Mouse (Mus musculus) heart, postnatal 14 days (tissue): ENCODE data around the gene Ifrd2. TPM values are rescaled to one million over a fixed set of nuclear protein-coding genes. Genes with fewer than 3 reads are reported as not detected.

Experiments used
- DNase-seq, 2 experiments: peaks; one replicate each; pipeline ENCODE4 v3.0.0; 2021 to 2022
- intact Hi-C: fragments of 180-260 bp; cut with DNase I; formaldehyde crosslinking; loops from one replicate; pipeline ENCODE4 v1.15.1; 2025
- total RNA-seq, 2 experiments: library from RNA; stranded (reverse); gene quantifications; 2 replicates each; pipeline ENCODE4 v1.2.3; 2021

Ifrd2 gene
- total RNA-seq, 2 experiments from 2014 or later = 36.7 to 47.1 TPM

DNA sequence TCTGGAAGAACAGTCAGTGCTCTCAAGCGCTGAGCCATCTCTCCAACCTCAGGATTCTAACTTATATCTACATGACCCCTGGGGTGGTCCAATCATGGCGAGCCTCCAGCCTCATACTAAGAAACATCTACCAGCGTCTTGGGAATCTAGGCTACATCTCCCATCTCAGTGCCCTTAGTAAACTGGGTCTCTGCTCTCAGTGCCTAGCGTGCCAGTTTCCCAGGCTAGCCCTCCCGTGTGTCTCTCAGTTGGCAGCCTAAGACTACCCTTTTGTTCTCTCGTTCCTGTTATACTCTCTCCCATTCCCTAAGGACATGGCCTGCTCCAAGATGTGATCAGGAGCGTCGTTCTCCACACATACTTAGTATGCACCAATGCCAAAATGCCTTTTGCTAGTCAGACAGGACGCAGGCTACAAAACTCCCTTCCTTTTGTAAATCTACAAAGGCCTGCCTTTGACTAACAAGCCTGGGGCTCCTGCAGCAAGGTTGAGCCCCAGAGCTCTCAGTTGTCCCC is 43.9 kb downstream of the Ifrd2 start:
- intact Hi-C loops = no loop called here
- DNase-seq = no peak

DNA sequence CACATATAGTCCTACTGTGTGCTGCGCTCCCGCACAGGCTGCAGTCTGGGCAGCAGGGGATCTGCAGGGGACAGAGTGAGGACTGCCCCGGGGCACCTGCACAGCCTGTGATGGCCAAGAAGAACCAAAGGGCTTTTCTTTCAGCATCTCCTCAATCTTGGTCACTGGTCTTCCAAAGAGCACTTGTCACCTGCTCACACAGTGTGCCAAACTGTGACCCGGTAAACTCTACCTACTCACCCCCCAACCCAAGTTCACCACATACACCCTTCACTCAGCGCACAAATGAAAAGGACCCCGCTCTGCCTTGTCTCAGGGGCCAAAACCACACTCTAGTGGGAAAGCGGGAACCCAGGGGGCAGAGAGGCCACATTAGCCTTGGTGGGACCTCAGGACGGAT is 44.4 kb downstream of the Ifrd2 start:
- intact Hi-C loops = no loop called here
- DNase-seq = no peak

DNA sequence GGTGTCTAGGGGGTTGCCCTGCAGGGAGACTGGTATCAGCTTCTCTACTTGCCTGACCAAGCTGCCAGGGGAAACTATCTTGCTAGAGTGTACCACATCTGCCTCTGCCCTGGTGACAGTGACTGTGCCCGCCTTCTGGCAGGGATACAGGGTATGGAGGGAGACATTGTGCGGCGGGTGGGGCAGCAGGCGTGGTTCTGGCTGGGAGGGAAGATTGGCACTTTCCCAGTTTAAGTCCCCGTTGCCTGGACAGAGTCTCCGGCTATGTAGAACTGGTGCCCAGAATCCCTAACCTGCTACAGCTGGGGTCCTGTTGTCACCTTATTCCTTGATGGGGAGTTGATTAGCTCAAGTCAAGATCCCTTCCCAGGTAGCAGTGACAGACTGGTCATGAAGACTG is 45.0 kb downstream of the Ifrd2 start:
- peak; percentile 65 to 72 for DNase-seq
- intact Hi-C loops = no loop called here

DNA sequence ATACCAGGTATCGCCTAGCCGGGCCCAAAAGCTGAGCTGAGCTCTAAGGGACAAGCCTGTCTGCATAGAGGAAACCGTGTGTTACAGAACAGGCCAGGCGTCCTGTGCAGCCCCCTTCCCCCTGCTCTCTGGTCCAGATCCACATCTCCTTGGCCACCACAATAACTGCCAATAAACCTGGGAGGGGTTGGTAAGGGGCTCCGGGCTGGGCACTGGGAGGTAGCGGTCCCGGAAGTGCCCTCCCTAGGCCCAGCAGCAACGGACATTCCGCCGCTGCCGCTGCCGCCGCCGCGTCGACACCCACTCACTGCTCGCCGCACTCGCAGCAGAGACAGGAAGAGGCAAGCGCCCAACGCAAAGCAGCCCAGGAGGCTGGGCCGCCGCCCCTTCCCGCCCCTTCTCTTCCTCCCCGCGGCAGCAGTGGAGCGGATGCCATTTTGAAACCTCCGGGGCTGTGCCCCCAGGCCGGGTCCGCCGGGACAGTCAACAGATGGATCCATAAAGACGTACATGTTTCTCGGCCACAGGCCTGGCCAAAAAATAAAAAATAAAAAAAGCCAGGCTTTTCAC is 45.7 kb downstream of the Ifrd2 start:
- DNase-seq = peak; percentile 86 to 87
- intact Hi-C loops = no loop called here

DNA sequence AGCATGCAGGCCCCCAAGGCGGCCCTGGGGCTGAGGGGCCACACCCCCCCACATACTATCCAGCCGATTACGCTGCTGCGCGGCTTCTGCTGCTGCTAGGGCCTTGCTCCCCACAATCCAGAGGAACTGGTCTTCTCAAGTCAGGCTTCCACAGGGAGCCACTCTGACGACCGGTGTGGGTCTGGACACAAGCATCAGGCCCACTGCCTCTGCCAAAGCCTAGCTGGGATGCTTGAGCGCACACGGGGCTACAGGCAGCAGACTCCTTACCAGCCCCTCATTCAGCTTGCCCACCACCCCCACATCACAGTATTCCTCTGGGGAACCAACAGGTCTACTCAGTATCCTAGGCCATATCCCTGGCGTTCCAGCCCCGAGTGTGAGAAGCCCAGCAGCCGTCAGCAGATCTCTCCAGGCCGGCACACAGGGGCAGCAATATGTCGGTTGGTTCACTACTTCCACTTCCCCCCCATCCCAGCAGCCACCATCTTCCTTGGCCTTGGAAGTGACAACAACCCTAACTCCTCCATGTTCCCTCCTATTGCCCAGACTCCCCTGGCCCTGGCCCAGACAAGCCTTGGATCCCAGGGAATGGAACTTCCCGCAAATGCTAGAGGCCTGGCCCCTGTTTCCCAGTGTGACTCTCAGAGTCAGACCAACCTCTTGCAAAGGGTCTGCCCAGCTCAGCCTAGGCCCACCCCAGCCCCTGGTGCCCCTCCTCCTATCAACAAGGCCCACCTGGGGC is 46.4 kb downstream of the Ifrd2 start:
- DNase-seq = peak; percentile 42 to 59
- intact Hi-C loops = no loop called here

DNA sequence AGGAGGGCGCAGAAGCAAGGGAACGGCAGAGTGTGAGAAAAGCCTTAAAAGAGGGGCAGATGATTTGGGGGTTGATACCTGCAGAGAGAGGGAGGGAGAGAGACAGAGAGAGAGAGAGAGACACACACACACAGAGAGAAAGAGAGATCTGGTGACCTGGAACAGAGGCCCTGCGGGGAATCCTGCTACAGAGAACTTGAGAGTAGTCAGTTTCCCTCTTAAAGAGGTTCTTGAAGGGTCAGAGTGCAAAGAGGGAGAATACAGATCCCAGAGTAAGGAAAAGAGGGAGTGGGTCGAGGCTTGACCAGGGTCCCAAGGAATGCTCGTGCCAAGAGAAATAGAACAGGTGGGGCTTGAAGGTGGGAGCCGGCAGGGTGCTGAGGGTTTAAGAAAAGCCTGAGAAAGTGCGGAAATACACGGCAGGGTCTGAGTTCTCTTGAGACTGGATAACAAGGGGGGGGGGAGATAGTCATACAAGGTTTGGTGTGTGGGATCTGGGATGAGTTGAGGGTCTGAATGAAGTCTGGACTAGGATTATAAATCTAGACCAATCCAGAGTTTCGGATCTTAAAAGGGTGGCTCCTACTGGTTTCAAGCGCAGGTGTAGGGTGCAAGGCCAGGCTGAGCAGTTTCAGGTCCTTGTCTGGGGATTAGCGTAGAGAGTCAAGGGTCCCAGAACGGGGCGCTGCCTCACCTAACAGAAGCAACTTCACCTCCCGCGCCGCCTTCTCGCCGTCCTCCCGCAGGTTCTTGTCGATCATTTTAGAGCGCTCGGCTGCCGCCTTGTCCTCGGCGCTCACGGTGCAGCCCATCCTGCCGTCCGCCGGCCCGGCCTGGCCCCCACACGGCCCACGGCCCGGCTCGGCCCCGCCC is 47.2 kb downstream of the Ifrd2 start:
- DNase-seq = no peak
- intact Hi-C loops = no loop called here

DNA sequence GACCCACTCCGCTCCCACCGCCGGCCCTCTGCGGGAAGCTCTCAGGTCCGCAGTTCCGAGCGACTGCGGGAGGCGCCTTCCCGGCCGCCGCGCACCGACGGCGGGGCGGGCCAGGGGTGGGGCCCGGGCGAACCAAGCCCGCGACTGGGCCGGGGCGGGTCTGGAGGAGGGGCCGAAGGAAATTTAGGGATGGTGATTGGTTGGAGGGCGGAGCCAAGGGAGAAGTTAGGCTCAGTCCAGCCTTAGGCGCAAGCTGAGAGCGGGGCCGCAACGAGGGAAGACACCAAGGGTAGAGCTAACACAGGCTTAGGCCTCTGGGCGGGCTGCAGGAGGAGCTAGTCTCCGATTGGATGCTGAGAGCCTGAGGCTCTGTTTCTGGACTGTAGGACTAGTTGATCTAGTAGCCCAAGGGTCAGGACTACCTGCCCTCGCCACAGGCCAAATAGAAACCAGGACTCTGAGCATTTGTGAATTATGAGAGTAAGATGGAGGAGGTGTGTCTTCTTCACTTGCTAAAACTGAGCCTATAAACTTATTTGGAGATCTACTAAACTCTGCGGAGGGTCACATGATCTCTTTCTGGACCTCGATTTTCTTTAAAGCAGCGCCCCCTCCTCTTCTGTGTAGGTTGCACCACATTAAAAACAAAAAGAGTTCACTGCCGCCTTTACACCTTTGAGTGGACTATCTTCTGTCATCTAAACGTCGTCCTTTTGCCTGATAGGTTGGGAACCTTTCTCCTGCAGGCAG is 48.0 kb downstream of the Ifrd2 start, which contains the start of gene Gnai2:
Gnai2 (minus strand) TSS at position 89 of the 750 bp plus-strand sequence.
- DNase-seq = peak; percentile 96 to 97
- intact Hi-C loops = no loop called here

DNA sequence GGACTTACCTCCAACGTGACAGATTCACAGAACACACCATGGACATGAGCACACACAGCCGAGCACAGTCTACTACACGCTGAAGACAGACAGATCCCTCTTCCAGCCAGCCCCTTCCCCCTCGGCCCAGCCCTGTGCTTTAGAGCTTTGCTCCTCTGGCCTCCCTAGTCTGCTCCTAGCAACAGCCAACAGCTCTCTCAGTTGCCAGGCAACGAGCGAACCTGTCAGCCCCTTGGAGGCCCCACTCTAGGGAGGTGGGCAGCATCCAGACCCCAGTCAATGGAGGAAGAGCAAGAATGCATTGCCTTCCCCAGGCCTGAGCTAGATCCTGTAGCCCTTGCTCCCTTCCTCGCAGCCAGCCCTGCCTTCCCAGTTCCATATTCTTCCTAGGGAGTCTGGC is 49.6 kb downstream of the Ifrd2 start:
- intact Hi-C loops = no loop called here
- no peak for DNase-seq

DNA sequence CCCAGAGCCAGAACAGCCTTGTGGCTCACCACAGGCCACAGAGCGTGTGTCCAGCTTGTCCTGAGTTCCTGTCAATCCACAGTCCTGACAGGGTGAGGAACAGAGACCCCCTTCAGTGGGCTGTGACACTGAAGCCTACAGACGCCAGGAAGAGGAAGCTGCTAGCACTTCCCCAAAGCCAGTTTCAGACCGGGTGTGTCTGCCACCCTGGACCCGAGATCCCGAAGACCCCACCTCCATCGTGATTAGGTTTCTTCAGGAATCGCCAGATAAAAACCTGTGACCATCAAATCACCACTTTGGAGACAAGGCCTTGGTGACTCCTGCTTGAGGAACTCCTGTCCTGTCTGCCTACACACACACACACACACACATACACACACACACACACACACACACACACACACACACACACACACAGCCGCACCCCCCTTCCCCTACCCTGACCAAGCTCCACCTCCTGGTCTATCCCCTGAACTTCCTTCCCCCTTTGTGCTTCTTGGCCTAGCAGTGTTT is 52.9 kb downstream of the Ifrd2 start:
- intact Hi-C loops = no loop called here
- DNase-seq = no peak

DNA sequence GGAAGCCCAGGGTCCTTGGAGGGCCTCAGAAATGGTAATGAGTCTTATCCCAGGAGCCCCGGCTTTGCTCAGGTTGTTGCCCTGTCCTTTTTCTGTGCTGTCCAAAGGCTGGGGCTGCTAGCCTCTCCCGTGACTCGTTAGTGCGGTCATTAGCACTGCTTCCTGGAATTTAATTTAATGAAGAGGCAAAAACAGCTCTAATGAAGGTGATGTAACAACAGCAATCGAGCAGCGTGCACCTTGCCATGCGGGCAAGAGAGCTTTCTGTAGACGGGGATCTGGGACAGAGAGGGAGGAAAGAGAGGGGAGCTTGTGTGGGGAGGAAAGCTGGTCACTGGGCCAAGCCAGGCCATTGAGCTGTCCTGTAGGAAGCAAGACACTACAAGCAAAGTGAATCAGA is 54.2 kb downstream of the Ifrd2 start:
- intact Hi-C loops = loop anchor here (2.0 kb wide), 1 partner anchor 19 kb away; no protein-coding TSS in a partner anchor
- no peak for DNase-seq

Other genes starting within 250 kb of the Ifrd2 start
- gene Hemk1, start 249.3 kb upstream of the Ifrd2 start, total RNA-seq = 10 to 100 TPM; 19.7 to 21.2 TPM
- 1 to 10 TPM; 7.0 to 7.4 TPM for gene 6430571L13Rik, start 247.0 kb upstream of the Ifrd2 start, total RNA-seq
- gene Cacna2d2, start 188.0 kb upstream of the Ifrd2 start, total RNA-seq = 10 to 100 TPM in 1 of 2 experiments, 1 to 10 TPM in 1; 5.0 to 10.5 TPM
- gene Tmem115, start 53.7 kb upstream of the Ifrd2 start, total RNA-seq = 10 to 100 TPM; 23.1 to 23.7 TPM
- gene Cyb561d2, start 45.4 kb upstream of the Ifrd2 start, total RNA-seq = 1 to 10 TPM; 3.4 to 4.9 TPM
- gene Nprl2, start 45.4 kb upstream of the Ifrd2 start, total RNA-seq = 10 to 100 TPM; 13.6 to 17.1 TPM
- not detected for gene Zmynd10, start 40.3 kb upstream of the Ifrd2 start, total RNA-seq
- 10 to 100 TPM; 23.6 to 24.5 TPM for gene Rassf1, start 36.1 kb upstream of the Ifrd2 start, total RNA-seq
- 10 to 100 TPM; 27.5 to 27.9 TPM for gene Tusc2, start 24.4 kb upstream of the Ifrd2 start, total RNA-seq
- 10 to 100 TPM; 35.8 to 43.1 TPM for gene Hyal2, start 19.7 kb upstream of the Ifrd2 start, total RNA-seq
- gene Hyal1, start 10.7 kb upstream of the Ifrd2 start, total RNA-seq = 1 to 10 TPM; 3.9 to 5.2 TPM
- 10 to 100 TPM; 15.5 to 16.6 TPM for gene Naa80, start 8.8 kb upstream of the Ifrd2 start, total RNA-seq
- under 1 TPM; 0.31 to 0.49 TPM for gene Hyal3, start 6.8 kb upstream of the Ifrd2 start, total RNA-seq
- 10 to 100 TPM; 11.3 to 12.1 TPM for gene Sema3b, start 21.6 kb downstream of the Ifrd2 start, total RNA-seq
- 100 to 1,000 TPM; 318 to 327 TPM for gene Gnai2, start 47.7 kb downstream of the Ifrd2 start, total RNA-seq
- gene Slc38a3, start 81.9 kb downstream of the Ifrd2 start, total RNA-seq = 10 to 100 TPM; 48.6 to 53.3 TPM
- gene Gnat1, start 92.1 kb downstream of the Ifrd2 start, total RNA-seq = not detected
- 10 to 100 TPM; 17.7 to 18.0 TPM for gene Sema3f, start 122.8 kb downstream of the Ifrd2 start, total RNA-seq
- 10 to 100 TPM; 74.1 to 76.9 TPM for gene Rbm5, start 183.4 kb downstream of the Ifrd2 start, total RNA-seq